Mouse (Mus musculus): ENCODE measurements at regions not wholly inside any gene's neighbourhood (a gene's known extent, or its start where the extent isn't known, plus 50 kb on each side); places are given as distances from the start of the nearest gene placed in this dataset.

- Histone ChIP-seq H3K4me3 (no peak overlapping the region), H3K4me1 (no peaks in the 10 kb centered on the region), H3K27ac (no peak overlapping the region), H3K4me2 (replicated peaks) (no peak overlapping the region), H3K36me3 (no peaks in the 10 kb centered on the region), H3K9me3 (no peaks in the 10 kb centered on the region), H3K27me3 (replicated peaks) (no peaks in the 10 kb centered on the region), H3K9ac (no peak overlapping the region)
- 82% methylated on average over 5 of the region's 5 CpGs for WGBS
- ATAC-seq (ENCODE audit: low FRiP score, low read depth): no peak
Measured at GRCm38 (mm10) chr16:24092616-24093525, 104.2 kb upstream of the Bcl6 start.

- Histone ChIP-seq H3K4me2 (replicated peaks) (no peak overlapping the region), H3K27me3 (replicated peaks) (no peaks in the 10 kb centered on the region), H3K4me3 (no peak overlapping the region), H3K9ac (no peak overlapping the region), H3K9me3 (no peaks in the 10 kb centered on the region), H3K36me3 (no peaks in the 10 kb centered on the region), H3K4me1 (no peaks in the 10 kb centered on the region), H3K27ac (no peak overlapping the region)
- no peak for ATAC-seq (ENCODE audit: low FRiP score, low read depth)
- 82% methylated on average over 4 of the region's 4 CpGs for WGBS
Measured at GRCm38 (mm10) chr16:24092136-24092535, 103.5 kb upstream of the Bcl6 start.

- Histone ChIP-seq H3K27ac (no peak overlapping the region), H3K36me3 (no peaks in the 10 kb centered on the region), H3K9ac (no peak overlapping the region), H3K4me3 (no peak overlapping the region), H3K27me3 (replicated peaks) (no peaks in the 10 kb centered on the region), H3K4me1 (no peaks in the 10 kb centered on the region), H3K9me3 (no peaks in the 10 kb centered on the region), H3K4me2 (replicated peaks) (no peak overlapping the region)
- no peak for ATAC-seq (ENCODE audit: low FRiP score, low read depth)
- WGBS: 90% methylated on average over 4 of the region's 4 CpGs
Measured at GRCm38 (mm10) chr16:24090981-24091380, 102.3 kb upstream of the Bcl6 start.

- H3K4me3 ChIP-seq: no peak overlapping the region
- H3K9ac ChIP-seq: no peak overlapping the region
- H3K27ac ChIP-seq: no peak overlapping the region
- 87% methylated on average over 11 of the region's 11 CpGs for WGBS
- ATAC-seq (ENCODE audit: low FRiP score, low read depth): no peak
- H3K4me2 ChIP-seq (replicated peaks): no peak overlapping the region
- no peaks in the 10 kb centered on the region for H3K4me1 ChIP-seq
- H3K36me3 ChIP-seq: no peaks in the 10 kb centered on the region
- H3K27me3 ChIP-seq (replicated peaks): no peaks in the 10 kb centered on the region
- H3K9me3 ChIP-seq: no peaks in the 10 kb centered on the region
Measured at GRCm38 (mm10) chr16:24089840-24090762, 101.4 kb upstream of the Bcl6 start.

- ATAC-seq (ENCODE audit: low FRiP score, low read depth): no peak
- H3K4me1 ChIP-seq: no peaks in the 10 kb centered on the region
- H3K36me3 ChIP-seq: no peaks in the 10 kb centered on the region
- no peak overlapping the region for H3K4me3 ChIP-seq
- no peaks in the 10 kb centered on the region for H3K27me3 ChIP-seq (replicated peaks)
- H3K9ac ChIP-seq: no peak overlapping the region
- no peaks in the 10 kb centered on the region for H3K9me3 ChIP-seq
- no peak overlapping the region for H3K27ac ChIP-seq
- 85% methylated on average over 8 of the region's 8 CpGs for WGBS
- H3K4me2 ChIP-seq (replicated peaks): no peak overlapping the region
Measured at GRCm38 (mm10) chr16:24083966-24084365, 95.3 kb upstream of the Bcl6 start.

GRCm38 (mm10) chr16:24080471-24080870 is 91.8 kb upstream of the Bcl6 start:
- WGBS: 89% methylated on average over 5 of the region's 5 CpGs
- ATAC-seq (ENCODE audit: low FRiP score, low read depth): no peak
- no peaks in the 10 kb centered on the region for H3K9me3 ChIP-seq

GRCm38 (mm10) chr16:24078622-24079021 is 90.0 kb upstream of the Bcl6 start:
- no peak overlapping the region for H3K4me3 ChIP-seq
- 83% methylated on average over 1 of the region's 1 CpGs for WGBS
- ATAC-seq (ENCODE audit: low FRiP score, low read depth): no peak
- H3K9ac ChIP-seq: no peak overlapping the region
- no peaks in the 10 kb centered on the region for H3K36me3 ChIP-seq
- no peak overlapping the region for H3K27ac ChIP-seq
- no peaks in the 10 kb centered on the region for H3K27me3 ChIP-seq (replicated peaks)
- no peak overlapping the region for H3K4me2 ChIP-seq (replicated peaks)
- no peaks in the 10 kb centered on the region for H3K4me1 ChIP-seq
- no peaks in the 10 kb centered on the region for H3K9me3 ChIP-seq

More at GRCm38 (mm10) chr16:24080471-24080870, 91.8 kb upstream of the Bcl6 start:
- Histone ChIP-seq H3K4me3 (no peak overlapping the region), H3K9ac (no peak overlapping the region), H3K4me1 (no peaks in the 10 kb centered on the region), H3K36me3 (no peaks in the 10 kb centered on the region), H3K4me2 (replicated peaks) (no peak overlapping the region), H3K27ac (no peak overlapping the region), H3K27me3 (replicated peaks) (no peaks in the 10 kb centered on the region)

- Histone ChIP-seq H3K27ac (no peak overlapping the region), H3K9ac (no peak overlapping the region), H3K4me2 (replicated peaks) (no peak overlapping the region), H3K27me3 (replicated peaks) (no peaks in the 10 kb centered on the region), H3K9me3 (no peaks in the 10 kb centered on the region), H3K36me3 (no peaks in the 10 kb centered on the region), H3K4me1 (no peaks in the 10 kb centered on the region), H3K4me3 (no peak overlapping the region)
- WGBS: 75% methylated on average over 2 of the region's 2 CpGs
- no peak for ATAC-seq (ENCODE audit: low FRiP score, low read depth)
Measured at GRCm38 (mm10) chr16:24077428-24077827, 88.8 kb upstream of the Bcl6 start.

- no peaks in the 10 kb centered on the region for H3K27me3 ChIP-seq (replicated peaks)
- H3K36me3 ChIP-seq: no peaks in the 10 kb centered on the region
- no peaks in the 10 kb centered on the region for H3K9me3 ChIP-seq
- H3K9ac ChIP-seq: no peak overlapping the region
- WGBS: 88% methylated on average over 4 of the region's 4 CpGs
- no peak for ATAC-seq (ENCODE audit: low FRiP score, low read depth)
- H3K4me2 ChIP-seq (replicated peaks): no peak overlapping the region
- H3K4me3 ChIP-seq: no peak overlapping the region
- no peak overlapping the region for H3K27ac ChIP-seq
- no peaks in the 10 kb centered on the region for H3K4me1 ChIP-seq
Measured at GRCm38 (mm10) chr16:24076799-24077136, 88.1 kb upstream of the Bcl6 start.

- H3K4me1 ChIP-seq: no peaks in the 10 kb centered on the region
- H3K4me3 ChIP-seq: no peak overlapping the region
- 91% methylated on average over 4 of the region's 4 CpGs for WGBS
- no peaks in the 10 kb centered on the region for H3K36me3 ChIP-seq
- no peaks in the 10 kb centered on the region for H3K9me3 ChIP-seq
- H3K4me2 ChIP-seq (replicated peaks): no peak overlapping the region
- H3K27ac ChIP-seq: no peak overlapping the region
- H3K27me3 ChIP-seq (replicated peaks): no peaks in the 10 kb centered on the region
- no peak for ATAC-seq (ENCODE audit: low FRiP score, low read depth)
- no peak overlapping the region for H3K9ac ChIP-seq
Measured at GRCm38 (mm10) chr16:24076109-24076798, 87.6 kb upstream of the Bcl6 start.

GRCm38 (mm10) chr16:24073613-24074244 is 85.1 kb upstream of the Bcl6 start:
- H3K4me1 ChIP-seq: no peaks in the 10 kb centered on the region
- no peak overlapping the region for H3K4me3 ChIP-seq
- no peak overlapping the region for H3K9ac ChIP-seq
- H3K27ac ChIP-seq: no peak overlapping the region
- WGBS: 94% methylated on average over 8 of the region's 8 CpGs
- ATAC-seq (ENCODE audit: low FRiP score, low read depth): no peak
- H3K4me2 ChIP-seq (replicated peaks): no peak overlapping the region
- H3K36me3 ChIP-seq: no peaks in the 10 kb centered on the region
- H3K9me3 ChIP-seq: no peaks in the 10 kb centered on the region
- no peaks in the 10 kb centered on the region for H3K27me3 ChIP-seq (replicated peaks)

- Histone ChIP-seq H3K27me3 (replicated peaks) (no peaks in the 10 kb centered on the region), H3K27ac (no peak overlapping the region), H3K9me3 (no peaks in the 10 kb centered on the region), H3K4me2 (replicated peaks) (no peak overlapping the region), H3K9ac (no peak overlapping the region), H3K4me3 (no peak overlapping the region), H3K36me3 (no peaks in the 10 kb centered on the region), H3K4me1 (no peaks in the 10 kb centered on the region)
- ATAC-seq (ENCODE audit: low FRiP score, low read depth): no peak
- WGBS: 70% methylated on average over 6 of the region's 6 CpGs
Measured at GRCm38 (mm10) chr16:24073065-24073464, 84.4 kb upstream of the Bcl6 start.

Data from neural tube, embryonic 12.5 days (tissue).